Mouse (Mus musculus) neural tube, embryonic 14.5 days (tissue): ENCODE measurements around the gene Slc35a3. TPM values are rescaled to one million over a fixed set of nuclear protein-coding genes. Genes with fewer than 3 reads are reported as not detected.

ENCODE experiments used
- polyA plus RNA-seq: library from polyadenylated mRNA; unstranded; fragments of >200 nt; fragmentation: Nextera tagmentation; extraction: Ambion mirVana; gene quantifications from 2 replicates; pipeline ENCODE4 v1.2.1, GENCODE M21; 2014

Slc35a3 gene
- polyA plus RNA-seq, 1 experiment from 2014 or later: 11.7 TPM

Other genes with a start within 250 kb of the Slc35a3 start
- gene Rtca, start 204.6 kb downstream of the Slc35a3 start, polyA plus RNA-seq: 117 and 118 TPM in 2 replicates
- gene Dbt, start 199.8 kb downstream of the Slc35a3 start, polyA plus RNA-seq: 13.2 and 14.2 TPM in 2 replicates
- 0.45 and 0.50 TPM in 2 replicates for gene Lrrc39, start 149.9 kb downstream of the Slc35a3 start, polyA plus RNA-seq
- gene Sass6, start 117.8 kb downstream of the Slc35a3 start, polyA plus RNA-seq: 16.2 and 16.5 TPM in 2 replicates
- gene Trmt13, start 98.2 kb downstream of the Slc35a3 start, polyA plus RNA-seq: 29.1 and 32.2 TPM in 2 replicates
- gene Mfsd14a, start 50.2 kb downstream of the Slc35a3 start, polyA plus RNA-seq: 70.7 and 72.4 TPM in 2 replicates
- not detected in 2 replicates for gene Gm43191, start 31.6 kb downstream of the Slc35a3 start, polyA plus RNA-seq
- 22.3 and 22.5 TPM in 2 replicates for gene Agl, start 95.3 kb upstream of the Slc35a3 start, polyA plus RNA-seq
- gene Frrs1, start 146.6 kb upstream of the Slc35a3 start, polyA plus RNA-seq: 3.9 and 5.8 TPM in 2 replicates